Mouse (Mus musculus) common myeloid progenitor, adult 5-6 weeks (primary cell): ENCODE measurements around the gene Slc38a2. TPM values are rescaled to one million over a fixed set of nuclear protein-coding genes. Genes with fewer than 3 reads are reported as not detected.

Experiments
- ATAC-seq: replicated peaks from 2 replicates; pipeline ENCODE4 v1.8.0; 2016; ENCODE audit warnings: low read depth, mild to moderate bottlenecking, moderate TSS enrichment, inconsistent platforms; ENCODE audit not compliant: poor library complexity, severe bottlenecking
- total RNA-seq: library from RNA; stranded (forward); fragments of 200-1000, 187-1606 nt; gene quantifications from 2 replicates; pipeline ENCODE4 v1.2.3, GENCODE M21; 2017

Gene Slc38a2
- total RNA-seq, 1 experiment from 2014 or later: 103 TPM

DNA sequence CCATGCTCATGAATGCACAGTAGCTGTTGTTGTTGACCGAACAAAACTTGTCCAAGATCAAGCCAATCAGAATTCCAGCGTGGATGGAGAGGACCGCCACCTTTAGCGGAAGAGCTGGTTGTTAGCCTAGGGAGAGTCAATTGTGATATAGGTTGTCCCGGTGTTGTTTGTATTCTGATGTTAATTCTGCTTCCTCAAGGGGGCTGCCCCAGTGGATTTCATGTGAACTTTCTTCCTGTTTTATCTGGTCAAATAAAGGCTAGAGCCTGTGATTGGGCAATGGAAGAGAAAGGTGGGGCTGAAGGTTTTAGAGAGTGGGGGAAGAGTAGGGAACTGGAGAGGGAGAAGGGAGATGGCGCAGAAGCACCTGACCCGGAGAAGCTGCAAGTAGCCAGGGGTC lies 22.7 kb upstream of the Slc38a2 start:
- no peak for ATAC-seq

DNA sequence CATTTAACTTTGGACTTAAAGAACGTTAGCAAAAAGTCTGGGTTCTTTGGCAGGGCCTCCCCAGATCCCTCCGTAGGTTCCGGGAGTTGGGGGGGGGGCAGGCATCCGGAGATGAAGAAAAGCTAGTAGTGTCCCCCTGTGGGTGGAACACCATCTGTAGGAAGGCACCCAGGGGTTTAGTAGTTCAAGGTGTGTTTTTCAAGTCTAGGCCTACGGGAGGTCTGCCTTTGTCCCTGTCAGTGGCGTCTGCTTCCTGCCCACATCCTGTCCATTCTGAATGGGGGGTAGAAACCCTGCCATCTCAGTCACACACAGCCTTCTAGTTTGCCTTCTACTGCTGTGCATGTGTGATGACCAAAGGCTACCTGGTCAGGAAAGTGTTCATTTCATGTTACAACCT lies 20.6 kb upstream of the Slc38a2 start:
- 0 out of 2 replicates have a peak, but pooled peaks have one; percentile 27 for ATAC-seq

DNA sequence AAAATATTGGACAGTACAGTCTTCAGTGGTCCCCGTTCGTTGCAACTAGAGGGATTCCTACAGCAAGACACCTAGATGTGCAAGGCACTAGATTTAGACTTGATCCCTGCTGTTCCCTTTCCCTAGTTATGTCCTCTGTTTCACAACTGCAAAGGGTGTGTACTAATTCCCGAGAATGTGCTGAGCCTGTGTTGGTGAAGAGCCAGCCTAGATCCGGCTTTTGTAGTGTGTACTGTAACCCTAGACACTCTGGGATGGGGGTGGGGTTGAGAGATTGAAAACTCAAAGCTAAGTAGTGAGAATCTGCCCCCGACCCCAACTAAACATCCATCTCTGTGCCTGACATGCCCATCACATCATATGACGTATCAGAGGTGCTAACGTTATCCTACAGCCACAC lies 18.9 kb upstream of the Slc38a2 start:
- ATAC-seq: no peak

DNA sequence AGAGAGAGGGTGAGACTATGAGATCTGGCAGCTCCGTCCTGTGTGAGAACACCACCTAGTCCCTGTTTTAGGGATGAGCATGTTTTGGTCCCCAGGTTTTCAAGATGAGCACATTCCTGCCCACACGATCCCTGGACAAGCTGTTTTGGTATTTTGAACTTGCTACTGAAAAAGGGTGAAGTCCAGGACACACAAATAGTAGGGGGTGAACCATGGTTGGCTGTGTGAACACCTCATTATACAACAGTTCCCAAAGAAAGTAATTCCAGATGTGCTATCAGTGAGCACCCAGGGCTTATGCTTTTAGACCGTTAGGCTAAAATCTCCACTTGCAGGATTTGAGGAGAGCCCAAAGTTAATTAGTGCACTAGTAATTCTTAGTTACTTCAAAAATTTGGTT lies 17.7 kb upstream of the Slc38a2 start:
- no peak for ATAC-seq

DNA sequence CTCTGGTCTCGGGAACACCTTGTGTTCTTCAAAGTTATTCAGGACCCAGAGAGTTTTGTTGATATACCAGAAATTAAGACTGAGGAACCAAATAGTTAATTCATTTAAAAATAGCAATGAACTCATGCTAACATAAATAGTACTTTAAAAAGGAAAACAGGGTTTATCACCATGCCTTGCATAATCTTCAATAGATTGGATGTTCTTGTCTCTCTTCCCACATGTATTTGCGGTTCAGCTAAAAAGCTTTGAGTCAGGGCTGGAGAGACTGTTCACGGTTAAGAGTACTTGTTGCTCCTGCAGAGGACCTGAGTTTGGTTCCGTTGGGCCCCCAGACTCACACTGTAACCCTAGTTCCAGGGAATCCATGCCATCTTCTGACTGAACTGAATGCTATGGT lies 16.8 kb upstream of the Slc38a2 start:
- ATAC-seq: 0 out of 2 replicates have a peak, but pooled peaks have one; percentile 15

DNA sequence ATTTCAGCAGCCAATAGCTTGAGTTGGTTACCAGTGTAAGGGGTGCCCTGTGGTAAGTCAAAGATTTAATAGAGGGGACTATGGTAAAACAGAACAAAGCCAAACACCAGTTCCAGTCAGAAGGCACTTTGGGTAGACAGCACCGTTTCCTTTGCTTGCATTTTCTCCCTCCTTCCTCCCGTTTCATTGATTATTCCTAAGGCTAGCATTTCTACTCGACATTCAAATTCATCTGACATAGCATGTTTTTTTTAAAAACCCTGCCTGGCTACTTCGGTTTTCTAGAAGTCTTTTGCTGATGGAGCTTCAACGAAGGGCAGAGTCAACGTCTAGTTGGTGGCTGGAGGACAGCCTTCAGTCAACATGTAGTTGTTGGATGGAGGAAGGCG lies 16.2 kb upstream of the Slc38a2 start:
- no peak for ATAC-seq

DNA sequence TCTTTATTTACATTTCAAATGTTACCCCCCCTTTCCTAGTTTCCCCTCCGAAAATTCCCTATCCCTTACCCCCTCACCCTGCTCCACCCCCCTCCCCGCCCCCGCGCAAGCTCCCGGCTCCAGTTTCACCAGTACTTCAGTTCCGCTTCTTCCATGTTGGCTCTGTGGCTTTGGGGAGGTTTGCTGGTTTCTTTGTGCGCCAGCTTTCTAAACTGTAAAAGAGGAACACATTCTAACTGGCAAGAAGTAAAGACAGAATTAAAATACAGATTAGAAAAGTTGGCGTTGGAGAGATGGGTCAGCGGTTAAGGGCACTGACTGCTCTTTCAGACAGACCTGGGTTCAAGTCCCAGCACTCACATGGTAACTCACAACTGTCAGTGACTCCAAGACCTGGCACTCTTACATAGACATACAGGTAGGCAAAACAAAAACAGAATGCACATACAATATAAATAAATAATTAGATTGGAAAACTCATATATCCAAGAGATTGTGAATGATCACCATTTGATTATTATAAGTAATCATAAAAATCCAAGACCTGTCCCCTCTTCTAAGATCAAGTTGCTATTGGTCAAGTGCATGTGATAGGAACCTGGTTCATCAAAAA lies 15.7 kb upstream of the Slc38a2 start:
- ATAC-seq: peak; percentile 77

DNA sequence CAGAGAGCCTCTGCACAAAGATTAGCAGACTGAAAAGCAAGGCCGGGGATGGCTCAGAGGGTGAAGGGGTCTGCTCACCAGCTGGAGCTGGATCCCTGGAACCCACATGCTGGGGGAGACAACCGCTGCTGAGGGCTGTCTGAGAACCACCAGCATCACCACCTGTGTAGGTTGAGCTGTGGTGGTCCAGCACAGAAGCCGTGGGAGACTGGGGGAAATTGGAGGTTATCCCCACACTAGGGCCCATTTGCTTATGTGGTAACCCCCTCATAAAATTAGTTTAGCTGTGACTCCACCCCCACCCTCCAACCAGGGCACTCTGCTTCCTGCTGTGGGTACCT lies 15.1 kb upstream of the Slc38a2 start:
- peak; percentile 42 for ATAC-seq

DNA sequence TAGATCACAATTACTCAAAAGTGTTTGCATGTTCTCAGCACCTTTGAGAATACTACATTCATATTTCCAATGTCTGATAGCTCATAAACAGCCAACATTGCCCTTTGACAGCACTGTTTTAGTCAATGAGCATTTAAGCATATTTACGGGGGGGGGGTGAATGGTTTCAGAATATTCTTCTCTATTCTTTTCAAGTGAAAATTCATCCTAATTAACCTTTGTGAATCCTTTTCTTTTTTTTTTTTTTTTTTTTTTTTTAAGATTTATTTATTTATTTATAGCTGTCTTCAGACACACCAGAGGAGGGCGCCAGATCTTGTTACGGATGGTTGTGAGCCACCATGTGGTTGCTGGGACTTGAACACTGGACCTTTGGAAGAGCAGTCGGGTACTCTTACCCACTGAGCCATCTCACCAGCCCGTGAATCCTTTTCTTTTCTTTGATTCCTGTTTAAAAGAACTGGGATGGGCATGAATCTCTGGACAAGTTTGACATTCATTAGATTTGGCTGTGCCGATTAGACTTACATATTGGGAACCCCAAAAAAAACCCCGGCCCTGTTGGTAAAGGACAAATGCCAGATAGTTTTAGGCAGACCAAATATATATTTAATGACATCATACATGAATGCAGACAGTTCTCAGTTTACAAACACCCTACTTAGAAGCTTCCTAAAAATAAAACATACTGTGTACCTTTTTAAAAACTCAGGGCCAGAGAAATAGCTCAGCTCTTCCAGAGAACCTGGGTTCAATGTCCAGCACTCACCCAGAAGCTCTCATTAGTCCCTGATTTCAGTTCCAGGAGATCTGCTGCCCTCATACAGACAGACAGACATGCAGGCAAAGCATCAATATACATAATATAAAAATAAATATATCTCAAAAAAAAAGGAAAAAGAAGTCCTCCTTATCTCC lies 14.5 kb upstream of the Slc38a2 start:
- ATAC-seq: no peak

DNA sequence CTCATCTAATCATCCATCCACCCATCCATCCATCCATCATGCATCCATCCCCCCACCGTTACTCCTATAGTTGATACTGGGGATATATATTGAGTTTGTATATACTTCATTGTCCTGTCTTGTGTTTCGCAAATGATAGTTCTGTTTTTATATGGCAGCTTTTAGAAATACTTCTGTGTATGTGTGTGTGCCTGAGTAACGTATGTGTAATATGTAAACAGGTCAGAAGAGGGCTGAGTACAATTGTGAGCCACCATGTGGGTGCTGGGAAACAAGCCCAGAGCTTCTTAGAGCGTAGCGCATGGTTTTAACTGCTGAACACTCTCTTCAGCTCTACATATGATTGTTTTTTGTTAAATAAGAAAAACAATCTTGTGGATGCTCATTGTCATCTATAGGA lies 12.8 kb upstream of the Slc38a2 start:
- no peak for ATAC-seq

DNA sequence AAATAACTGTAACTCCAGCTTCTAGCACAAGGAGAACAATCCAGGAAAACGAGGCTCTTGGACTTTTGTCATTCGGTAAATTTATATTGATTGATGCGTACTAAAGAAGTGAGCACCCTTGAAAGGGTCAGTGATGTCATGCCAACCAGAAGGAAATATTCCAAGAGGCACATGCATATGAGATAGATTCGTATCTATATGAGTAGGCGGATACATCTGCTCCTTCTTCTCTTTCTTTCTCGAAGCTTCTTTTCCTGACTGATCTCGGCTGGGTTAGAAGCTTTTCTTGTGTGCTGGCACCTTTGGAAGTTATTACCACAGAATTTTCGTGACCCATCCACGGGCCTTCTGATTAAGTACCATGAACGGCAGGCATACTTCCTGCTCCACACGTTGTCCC lies 12.1 kb upstream of the Slc38a2 start:
- ATAC-seq: no peak

DNA sequence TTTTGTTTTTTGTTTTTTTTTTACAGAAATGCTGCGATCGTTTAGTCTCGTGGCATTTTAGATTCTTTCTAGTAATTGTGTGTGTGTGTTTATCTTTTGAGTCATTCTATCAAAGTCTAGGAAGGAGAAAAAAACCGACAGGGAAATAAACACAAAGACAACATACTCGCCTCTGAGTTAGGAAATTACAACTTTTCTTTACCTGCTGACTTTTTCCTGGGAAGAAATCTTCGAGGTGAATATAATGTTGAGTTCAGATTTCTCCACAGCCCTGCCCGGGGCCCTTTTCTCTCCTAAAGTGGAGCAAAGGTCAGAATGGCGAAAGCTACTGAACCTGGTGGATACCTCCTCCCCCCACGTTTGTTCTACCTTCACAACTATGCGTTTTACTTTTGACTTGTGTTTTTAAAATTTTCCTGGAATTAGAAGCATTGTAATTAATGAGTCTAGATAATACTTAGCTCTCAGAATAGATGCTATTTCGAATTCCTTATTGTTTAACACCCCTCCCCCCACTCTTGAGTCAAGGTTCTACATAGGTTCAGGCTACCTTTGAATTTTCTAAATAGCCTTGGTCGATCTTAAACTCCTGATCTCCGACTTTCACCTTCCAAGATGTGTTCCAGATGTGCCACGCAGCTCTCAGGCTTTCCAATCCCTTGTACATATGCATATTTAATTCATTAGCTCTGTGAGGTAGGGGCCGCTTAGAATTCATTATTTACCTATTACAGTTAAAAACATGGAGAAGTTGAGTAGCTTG lies 11.0 kb upstream of the Slc38a2 start:
- no peak for ATAC-seq

DNA sequence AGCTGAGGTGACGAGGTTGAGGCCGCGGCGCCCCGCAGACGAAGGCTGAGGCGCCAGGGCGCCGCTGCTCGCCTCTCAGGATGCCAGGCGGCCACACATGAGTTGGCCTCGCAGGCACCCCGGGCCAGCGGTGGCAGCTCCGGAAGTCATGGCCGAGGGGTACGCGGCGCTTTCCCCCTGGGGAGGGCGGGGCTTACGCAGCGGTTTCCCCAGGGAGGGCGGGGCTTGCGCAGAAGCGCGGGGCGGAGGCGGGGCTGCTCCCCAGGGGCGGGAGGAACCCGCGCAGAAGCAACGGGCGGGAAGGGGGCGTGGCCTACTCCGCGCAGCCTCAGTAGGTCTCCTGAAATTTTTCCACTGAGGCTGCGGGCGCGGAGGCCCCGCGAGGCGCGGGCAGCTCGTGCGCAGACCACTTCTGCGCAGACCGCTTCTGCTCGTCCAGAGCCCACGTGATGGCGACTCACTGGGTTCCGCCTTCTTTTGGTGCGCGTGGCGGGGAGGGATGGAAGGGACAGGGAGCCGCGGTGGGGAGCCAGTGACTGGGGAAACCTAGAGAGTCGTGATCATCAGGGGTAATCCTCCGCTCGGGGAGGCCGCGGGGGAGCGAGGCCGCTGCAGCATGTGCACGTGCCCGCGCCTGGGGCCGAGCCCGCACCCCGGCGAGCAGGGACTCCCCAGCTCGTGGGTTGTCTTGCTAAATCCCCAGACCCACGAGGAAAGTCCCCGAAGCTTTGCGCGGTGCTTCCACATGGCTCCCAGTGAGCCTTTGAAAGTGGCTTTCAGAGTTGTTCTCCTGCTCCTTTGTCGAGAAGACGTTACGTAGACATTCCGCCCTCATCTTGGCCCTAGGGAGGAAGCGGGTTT lies 10.2 kb upstream of the Slc38a2 start:
- peak; percentile 89 for ATAC-seq

DNA sequence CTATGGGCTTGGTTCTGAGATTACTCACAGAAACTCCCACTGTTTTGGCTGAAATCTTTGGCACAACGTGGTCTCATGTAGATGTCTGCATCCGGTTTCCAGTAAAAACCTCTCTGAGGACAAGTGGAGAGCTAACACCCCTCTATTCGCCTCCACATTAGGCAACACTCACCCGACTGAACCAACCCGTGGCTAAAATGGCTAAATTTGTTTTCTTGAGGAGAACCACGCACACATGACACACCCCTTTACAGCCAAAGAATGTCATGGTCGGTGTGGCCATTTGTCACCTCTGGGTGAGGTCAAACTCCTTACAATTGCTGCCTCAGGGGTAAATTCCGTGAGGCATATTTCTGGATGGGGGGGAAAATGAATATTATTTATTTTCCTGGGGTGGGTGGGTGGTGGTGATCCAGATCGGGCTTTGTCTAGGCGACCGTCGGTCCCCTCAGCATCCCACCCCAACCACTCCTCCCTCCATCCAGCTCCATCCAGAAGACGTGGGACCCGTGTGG lies 9.5 kb upstream of the Slc38a2 start:
- no peak for ATAC-seq

DNA sequence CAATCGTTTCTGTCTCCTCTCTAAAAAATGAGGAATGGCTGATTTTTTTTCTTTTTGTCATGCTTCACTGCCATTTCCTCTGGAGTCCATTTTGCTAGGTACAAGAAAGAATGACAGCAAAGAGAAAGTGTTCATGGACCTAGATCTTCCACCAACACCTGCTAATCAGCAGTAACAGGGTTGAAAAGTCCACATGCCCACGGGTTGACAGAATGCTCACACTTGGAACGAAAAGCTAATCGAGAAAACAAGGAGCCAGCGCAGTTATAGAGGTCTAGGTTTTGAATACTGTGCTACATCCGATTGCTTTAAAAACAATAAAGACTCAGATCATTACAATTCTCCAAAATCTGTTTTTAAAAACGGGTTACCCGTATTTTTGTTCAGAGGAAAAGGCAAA lies 8.9 kb upstream of the Slc38a2 start:
- ATAC-seq: no peak

DNA sequence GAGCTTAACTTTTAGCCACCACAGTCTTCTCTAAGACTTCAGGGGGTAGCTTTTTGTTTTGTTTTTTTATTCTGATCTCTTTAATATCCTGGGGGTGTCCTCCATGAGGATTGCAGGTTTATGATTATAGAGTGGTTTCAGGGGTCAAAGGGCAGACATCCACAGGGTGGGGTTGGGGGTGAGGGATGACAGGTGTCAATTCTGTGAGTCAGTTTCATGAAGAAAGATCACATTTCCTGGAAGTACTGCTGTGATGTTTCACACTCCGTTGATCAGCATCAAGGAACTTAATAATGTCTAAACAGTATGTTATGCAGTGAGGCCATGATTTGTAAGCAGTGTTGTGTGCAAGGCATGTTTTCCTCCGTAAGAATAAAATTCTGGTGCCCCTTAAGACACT lies 8.4 kb upstream of the Slc38a2 start:
- ATAC-seq: no peak

DNA sequence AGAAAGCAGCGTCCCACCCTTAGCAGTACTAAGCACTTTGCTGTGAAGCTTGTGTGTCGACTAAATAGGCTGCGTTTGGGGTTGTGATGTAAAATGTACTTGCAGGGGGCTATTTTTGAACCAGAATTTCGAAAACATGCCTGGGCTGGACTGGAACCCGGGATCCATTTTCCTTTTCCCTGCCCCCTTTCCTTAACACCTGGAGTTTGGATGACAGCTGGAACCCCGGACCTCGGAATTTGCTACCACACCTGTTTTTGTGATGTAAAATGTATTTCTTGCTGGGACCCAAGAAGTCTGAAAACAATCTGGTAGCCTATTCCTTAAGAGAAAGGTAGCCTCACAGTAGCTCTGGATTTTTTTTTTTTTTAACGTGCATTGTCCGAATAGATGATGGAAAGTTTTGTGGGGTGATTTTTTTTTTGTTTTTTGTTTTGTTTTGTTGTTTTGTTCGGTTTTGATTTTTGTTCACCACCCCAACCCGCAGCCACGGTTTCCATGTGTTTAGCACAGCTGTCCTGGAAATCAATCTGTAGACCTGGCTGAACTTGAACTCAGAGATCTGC lies 3.0 kb upstream of the Slc38a2 start:
- ATAC-seq: no peak

DNA sequence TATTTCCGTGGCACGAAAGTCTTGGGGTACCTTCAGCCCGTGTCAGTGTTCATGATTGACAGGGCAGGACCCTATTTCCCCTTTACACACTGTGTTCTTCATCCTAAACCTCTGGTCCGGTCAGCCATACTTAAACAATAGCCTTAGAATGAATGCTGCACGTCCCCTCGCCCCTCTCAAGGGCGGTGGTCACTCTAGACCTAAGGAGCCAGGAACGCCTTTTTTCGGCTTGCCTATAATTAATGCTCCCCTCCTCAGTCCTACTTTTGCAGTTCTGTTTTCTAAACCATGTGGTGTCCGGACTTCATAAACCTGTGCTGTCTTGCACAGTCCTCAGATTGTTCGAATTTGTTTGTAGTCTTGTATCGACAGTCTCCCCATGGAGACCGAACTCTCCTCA lies 1.2 kb upstream of the Slc38a2 start:
- no peak for ATAC-seq

DNA sequence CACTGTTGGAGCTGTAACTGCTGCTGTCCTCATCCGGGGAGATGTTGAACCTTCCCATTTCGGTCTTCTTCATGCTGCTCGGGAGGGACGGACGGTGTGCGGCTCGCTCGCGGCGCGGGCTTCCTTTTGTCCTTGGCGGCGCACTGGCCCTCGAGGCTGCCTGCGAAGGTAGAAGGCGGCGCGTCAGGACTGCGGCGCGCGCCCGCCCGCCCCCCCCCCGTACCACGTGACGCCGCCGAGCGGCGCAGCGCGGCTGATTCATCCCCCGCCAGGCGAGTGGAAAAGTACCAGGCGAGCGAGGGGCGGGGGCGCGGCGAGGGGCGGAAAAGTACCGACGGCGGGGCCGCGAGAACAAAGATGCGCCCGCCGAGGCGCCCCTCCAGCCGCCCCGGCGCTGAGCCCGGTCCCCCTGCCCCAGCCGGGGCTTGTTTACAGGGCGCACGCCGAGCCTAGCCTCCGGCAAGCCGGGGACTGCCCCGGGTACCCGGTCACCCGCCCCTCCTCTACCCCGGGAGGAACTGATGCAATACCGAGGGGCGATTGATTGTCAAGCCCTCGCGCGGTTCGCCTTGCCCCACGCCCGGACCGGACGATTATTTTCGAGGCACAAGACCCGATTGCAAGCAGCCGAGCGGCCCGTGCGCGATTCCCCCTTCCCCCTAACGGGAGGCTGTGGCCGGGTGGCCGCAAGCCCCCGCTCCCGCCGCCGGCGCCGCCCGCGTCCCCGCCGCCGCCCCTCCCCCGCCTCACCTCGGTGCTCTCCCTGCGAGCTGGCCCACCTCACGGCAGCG lies 677 bp downstream of the Slc38a2 start:
- ATAC-seq: peak; percentile 31
